ENCODE assay signal across 8 mouse cellular contexts in the genomic region with DNA sequence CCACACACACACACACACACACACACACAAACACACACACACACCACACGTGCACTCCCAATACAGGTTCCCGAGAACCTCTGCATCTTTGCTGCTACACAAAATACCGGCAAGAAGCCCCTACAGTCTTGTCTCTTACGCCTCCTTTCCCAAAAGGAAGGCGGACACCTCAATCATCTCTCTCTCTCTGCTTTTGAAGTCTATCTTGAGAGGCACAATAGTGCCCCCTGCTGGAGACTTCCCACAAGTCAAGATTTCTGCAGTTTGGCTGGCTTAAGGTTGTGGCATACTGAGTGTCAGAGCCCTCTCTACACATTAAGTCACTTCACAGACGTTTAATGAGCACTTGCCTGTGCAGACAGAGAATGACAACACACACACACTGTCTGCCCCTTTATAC. TPM values are rescaled to one million over a fixed set of nuclear protein-coding genes. Genes with fewer than 3 reads are reported as not detected.
DNase-seq lines count a peak whose midpoint lies in the region; ATAC-seq lines count a peak whose summit lies in the region.

No protein-coding gene starts in this region.

- H3K4me2 ChIP-seq in hindbrain, embryonic 11.5 days (replicated peaks; ENCODE audit: low read depth, low read length): no peak overlapping the region

- no peaks in the 10 kb centered on the region; the same call in 1 of the 2 replicates for H3K27me3 ChIP-seq in hindbrain, embryonic 11.5 days (ENCODE audit: control insufficient read depth, insufficient read depth, low read length)
- no peaks in the 10 kb centered on the region for H3K27me3 ChIP-seq in megakaryocyte, embryonic 14.5 days (replicated peaks)

- no peak overlapping the region for H3K4me3 ChIP-seq in hindbrain, embryonic 11.5 days (ENCODE audit: low read depth, low read length)
- H3K4me3 ChIP-seq in megakaryocyte, embryonic 14.5 days (replicated peaks): peak overlapping the region; percentile 78

- H3K9ac ChIP-seq in hindbrain, embryonic 11.5 days (ENCODE audit: low read depth, low read length): no peak overlapping the region

- H3K4me1 ChIP-seq in hindbrain, embryonic 11.5 days (replicated peaks; ENCODE audit: control insufficient read depth, insufficient read depth, low read length): no peaks in the 10 kb centered on the region
- H3K4me1 ChIP-seq in megakaryocyte, embryonic 14.5 days: peaks cover 61% of the 10 kb centered on the region

- no peaks in the 10 kb centered on the region for H3K9me3 ChIP-seq in hindbrain, embryonic 11.5 days (ENCODE audit: control insufficient read depth, low read length)
- peaks cover 11% of the 10 kb centered on the region; the same call in 1 of the 2 replicates for H3K9me3 ChIP-seq in megakaryocyte, embryonic 14.5 days

- H3K36me3 ChIP-seq in hindbrain, embryonic 11.5 days (ENCODE audit: control insufficient read depth, insufficient read depth, low read length): no peaks in the 10 kb centered on the region
- peaks cover 58% of the 10 kb centered on the region for H3K36me3 ChIP-seq in megakaryocyte, embryonic 14.5 days (replicated peaks; ENCODE audit: low read length)

- DNase-seq in R1 (ENCODE audit: low read depth, low spot score): peak; percentile 89
- peak; percentile 84 for DNase-seq in cerebellum, adult 9-10 months
- DNase-seq in frontal cortex, adult 2 months (ENCODE audit: extremely low spot score in 1 of 2, low spot score in 1 of 2): peak; percentile 36 to 96
- DNase-seq in hindbrain, embryonic 11.5 days (ENCODE audit: low spot score): peak; percentile 91
- peak; percentile 73 for DNase-seq in left cerebral cortex, adult 11 months (ENCODE audit: low spot score)
- peak; percentile 91 for DNase-seq in right cerebral cortex, postnatal 4 days

- 8% methylated on average over 6 of the region's 6 CpGs for WGBS in hindbrain, embryonic 11.5 days

- no peak for ATAC-seq in hindbrain, embryonic 11.5 days (ENCODE audit: low FRiP score)
- no peak for ATAC-seq in monocyte, adult 5-6 weeks (replicated peaks; ENCODE audit: insufficient number of reproducible peaks, low FRiP score, low TSS enrichment, poor library complexity, severe bottlenecking)

- H3K27ac ChIP-seq in hindbrain, embryonic 11.5 days (ENCODE audit: low read depth, low read length): no peak overlapping the region

RNA-seq across cellular contexts. Expression of a gene that starts 9.0 kb away (rescaled TPM):
- polyA plus RNA-seq in frontal cortex, adult 2 months (2012; rRNA removed): 2.0 and 2.3 TPM in 2 replicates
- polyA plus RNA-seq in hindbrain, embryonic 11.5 days (2014; fragmentation: Nextera tagmentation; extraction: Ambion mirVana): 5.5 and 7.1 TPM in 2 replicates
- 2.1 and 3.8 TPM in 2 replicates for polyA plus RNA-seq in megakaryocyte, embryonic 14.5 days (2012; ENCODE audit: insufficient read depth, low replicate concordance)
- 36.1 to 76.1 TPM (median 37.9 TPM) in 3 replicates for total RNA-seq in monocyte, adult 5-6 weeks (2017)

RNA-seq across cellular contexts. Expression of a gene that starts 35.0 kb away (rescaled TPM):
- 1.9 and 2.5 TPM in 2 replicates for polyA plus RNA-seq in frontal cortex, adult 2 months (2012; rRNA removed)
- 0.27 and 0.37 TPM in 2 replicates for polyA plus RNA-seq in hindbrain, embryonic 11.5 days (2014; fragmentation: Nextera tagmentation; extraction: Ambion mirVana)
- 0.17 TPM in 1 of 2 replicates, not detected in the other for polyA plus RNA-seq in megakaryocyte, embryonic 14.5 days (2012; ENCODE audit: insufficient read depth, low replicate concordance)
- not detected in 3 replicates for total RNA-seq in monocyte, adult 5-6 weeks (2017)

RNA-seq across cellular contexts. Expression of a gene that starts 42.1 kb away (rescaled TPM):
- polyA plus RNA-seq in frontal cortex, adult 2 months (2012; rRNA removed): 0.16 TPM in 1 of 2 replicates, not detected in the other
- not detected in 2 replicates for polyA plus RNA-seq in hindbrain, embryonic 11.5 days (2014; fragmentation: Nextera tagmentation; extraction: Ambion mirVana)
- polyA plus RNA-seq in megakaryocyte, embryonic 14.5 days (2012; ENCODE audit: insufficient read depth, low replicate concordance): not detected in 2 replicates
- total RNA-seq in monocyte, adult 5-6 weeks (2017): not detected in 3 replicates
